Mouse (Mus musculus): Measurements from ENCODE around the gene Robo4. TPM values are rescaled to one million over a fixed set of nuclear protein-coding genes. Genes with fewer than 3 reads are reported as not detected.

Robo4 gene
- 10 to 100 TPM; 32.6 to 33.2 TPM for total RNA-seq (2021)

DNA sequence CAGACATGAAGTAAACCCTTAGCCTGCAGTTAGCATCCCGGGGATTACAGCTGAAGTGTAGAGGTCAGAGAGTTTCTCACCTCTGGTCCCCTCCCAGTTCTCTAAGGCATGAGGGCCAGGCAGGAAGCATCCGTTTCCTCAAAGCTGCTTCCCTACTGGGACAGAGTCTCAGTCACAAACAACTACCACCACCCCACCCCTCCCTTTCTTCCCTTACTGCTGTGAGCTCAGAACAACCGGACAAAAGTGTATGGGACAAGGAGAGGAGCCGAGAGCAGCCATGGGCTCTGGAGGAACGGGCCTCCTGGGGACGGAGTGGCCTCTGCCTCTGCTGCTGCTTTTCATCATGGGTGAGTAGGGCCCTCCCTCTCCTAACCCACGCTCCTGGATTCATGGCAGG, at the start of gene Robo4:
Gene Robo4, plus strand, starts transcription at position 96 of the 400 bp plus-strand sequence.
- DNase-seq: peak; percentile 33

DNA sequence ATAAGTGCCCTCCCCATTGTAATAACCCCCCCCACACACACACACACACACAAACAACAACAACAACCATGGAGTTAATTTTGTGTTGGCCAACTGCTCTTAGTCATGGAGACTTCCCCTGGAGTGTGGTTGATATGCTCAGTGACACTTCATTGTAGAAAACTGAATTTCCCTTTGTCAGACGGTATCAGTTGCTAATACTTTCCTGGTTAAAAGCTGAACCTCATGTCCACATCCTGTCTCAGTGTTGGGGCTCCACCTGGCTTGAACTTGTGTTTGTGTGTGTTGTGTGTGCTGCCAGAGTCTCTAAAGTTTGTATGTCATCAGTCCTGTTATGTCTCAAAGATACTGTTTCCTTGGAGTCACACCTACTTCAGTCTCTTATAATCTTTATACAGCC, 47.2 kb upstream of the Robo4 start:
- DNase-seq: no peak

DNA sequence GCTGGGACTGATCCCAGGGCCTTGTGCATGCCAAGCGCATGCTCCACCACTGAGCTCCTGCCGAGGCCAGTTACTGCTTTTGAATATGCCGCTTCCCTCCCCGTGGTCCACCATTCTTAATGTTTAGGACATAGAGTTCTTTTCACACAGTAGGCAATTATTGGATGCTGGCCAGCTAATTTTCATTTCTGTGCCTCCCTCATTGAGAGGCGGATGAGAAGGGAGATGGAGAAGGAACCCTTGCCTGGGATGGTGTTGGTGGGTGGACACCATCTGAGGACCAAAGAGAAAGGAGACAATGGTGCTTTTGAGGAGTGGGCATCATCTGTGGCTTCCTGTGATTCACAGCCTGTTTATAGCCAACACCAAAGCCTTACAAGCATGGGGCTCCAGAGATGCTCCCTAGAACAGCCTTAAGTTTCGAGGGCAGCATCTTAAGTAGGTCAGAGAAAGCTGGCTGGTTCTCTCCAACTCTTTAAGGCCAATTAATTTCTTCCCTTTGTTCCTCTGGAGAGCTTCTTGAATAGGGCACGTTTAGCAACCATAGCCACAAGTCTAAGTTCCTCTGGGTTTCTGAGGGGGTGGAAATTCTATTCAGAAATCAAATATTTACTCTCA, 42.9 kb upstream of the Robo4 start:
- no peak for DNase-seq

DNA sequence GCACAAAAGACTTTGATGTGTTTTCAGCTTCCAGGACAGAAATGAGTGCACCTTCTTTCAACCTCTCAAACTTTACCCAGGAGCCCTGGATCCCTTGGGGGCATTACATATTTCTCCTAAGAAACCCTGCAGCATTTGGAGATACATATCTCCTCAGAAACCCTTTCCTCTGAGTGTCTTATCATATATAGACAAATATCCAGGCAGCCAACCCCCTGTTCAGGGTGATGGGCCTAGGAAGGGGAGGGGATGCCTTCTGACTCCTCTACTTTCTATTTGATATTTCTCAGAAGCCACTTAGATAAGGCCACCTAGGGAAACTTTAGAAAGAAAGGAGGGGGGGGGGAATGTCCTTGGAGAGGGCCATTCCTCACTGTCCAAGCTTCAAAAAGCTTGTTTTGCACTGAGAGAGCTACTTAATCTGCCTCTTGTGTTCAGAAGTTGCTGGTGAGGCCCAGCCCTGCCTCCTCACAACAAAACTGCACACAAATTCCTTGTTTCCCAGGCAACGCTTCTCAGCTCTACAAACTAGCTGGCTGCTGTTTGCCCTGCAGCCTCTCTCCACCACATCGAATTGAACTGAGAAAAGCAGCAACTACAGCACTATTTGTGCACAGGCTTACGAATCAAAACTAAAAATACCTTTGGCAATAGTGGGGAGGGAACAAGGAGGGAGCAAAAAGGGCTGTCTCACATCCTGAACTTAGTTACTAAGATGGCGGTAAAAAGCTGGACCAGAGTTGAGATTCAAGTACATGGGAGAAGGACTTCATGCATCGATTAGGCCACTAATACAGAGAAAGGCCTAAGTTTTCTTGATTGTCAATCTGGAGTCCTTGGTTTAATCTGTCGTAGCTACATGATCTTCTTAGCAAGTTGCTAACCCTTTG, 42.1 kb upstream of the Robo4 start:
- peak; percentile 10 for DNase-seq

DNA sequence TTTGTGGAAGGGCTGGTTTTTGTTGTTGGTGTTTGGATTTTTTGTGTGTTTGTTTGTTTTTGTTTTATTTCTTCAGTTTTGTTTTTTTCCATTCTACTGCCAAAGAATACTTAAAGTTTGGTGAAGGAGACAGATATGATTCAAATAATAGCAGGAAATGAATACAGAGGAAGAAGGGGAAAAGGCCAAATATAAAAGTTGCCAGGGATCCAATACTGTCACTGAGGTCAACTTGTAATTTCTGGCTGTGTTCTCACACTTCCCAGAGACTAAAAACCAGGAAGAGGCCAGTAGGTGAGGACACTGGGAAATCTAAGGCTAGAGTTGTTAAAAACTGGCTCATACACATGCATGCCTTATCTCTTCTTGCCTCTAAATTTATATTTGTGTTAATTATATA, 39.6 kb upstream of the Robo4 start:
- no peak for DNase-seq

DNA sequence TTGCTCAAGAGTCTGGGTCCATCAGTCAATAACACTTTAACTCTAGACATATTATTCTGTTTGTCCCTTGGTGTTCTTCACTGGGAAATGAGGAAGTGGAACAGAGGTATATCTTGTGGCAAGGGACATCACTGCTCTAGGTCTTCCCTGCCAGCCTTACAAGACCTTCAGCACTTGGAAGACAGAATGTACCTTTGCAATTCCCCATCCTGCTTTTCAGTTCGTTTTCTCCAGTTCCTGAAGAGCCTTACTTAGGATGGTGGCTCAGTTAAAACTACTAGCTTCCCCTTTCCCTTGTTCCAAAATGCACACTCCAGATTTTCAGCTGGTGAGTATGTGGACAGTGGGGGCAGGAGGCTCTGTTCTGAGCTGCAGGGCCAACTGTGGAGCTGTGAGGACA, 38.8 kb upstream of the Robo4 start:
- no peak for DNase-seq

DNA sequence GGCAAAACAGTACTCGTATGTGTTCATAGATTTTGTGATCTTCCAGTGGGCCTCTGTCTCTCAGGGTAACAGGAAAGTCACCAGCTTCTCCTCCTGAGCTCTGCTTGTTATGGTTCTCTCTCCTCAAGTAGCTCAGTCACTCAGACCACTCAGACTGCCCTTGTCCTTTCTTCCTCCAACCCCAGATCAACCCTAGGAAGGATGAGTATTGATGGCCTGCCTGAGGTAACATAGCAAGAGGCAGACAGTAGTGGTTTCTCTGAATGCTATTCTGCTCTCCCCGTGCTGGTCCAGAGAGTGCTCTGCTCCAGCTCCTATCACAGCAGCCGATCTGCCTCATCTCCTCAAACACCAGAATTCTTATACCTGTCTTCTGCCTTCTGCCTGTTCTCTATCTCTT, 38.1 kb upstream of the Robo4 start:
- DNase-seq: no peak

DNA sequence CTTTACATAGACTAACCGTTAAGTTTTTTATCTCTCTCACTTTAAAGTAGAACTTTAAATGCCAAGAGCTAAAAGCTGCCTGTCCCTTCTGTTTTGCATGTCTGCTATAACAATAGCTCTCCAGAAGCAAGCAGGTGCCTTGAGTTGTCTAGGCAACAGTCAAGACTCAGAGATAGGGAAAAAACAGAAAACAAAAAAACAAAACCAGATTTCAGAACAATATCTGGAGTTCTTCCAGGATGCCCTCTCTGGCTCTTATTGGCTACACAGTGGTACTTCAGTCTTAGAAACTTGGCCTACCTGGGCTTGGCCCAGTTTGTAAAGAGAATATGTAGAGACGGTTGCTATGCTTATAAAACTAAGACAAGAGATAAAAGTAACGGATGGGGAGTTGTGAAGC, 37.3 kb upstream of the Robo4 start:
- DNase-seq: no peak

DNA sequence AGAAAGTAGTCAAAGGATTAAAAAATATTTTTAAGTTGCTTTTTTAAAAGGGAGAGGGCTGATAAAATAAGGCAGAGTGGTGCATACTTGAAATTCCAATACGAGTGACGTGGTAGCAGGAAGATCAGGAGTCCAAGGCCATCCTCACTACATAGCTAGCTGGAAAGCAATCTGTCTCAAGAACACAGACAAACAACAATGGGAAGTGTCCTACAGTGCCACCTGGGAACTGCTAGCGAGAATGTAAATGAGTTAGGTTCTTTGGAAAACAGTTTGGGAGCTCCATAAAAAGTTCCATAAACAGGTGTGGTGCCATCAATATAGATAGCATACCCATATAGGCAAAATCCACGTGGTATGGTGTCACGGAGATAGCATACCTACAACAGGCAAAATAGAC, 36.0 kb upstream of the Robo4 start:
- DNase-seq: no peak

DNA sequence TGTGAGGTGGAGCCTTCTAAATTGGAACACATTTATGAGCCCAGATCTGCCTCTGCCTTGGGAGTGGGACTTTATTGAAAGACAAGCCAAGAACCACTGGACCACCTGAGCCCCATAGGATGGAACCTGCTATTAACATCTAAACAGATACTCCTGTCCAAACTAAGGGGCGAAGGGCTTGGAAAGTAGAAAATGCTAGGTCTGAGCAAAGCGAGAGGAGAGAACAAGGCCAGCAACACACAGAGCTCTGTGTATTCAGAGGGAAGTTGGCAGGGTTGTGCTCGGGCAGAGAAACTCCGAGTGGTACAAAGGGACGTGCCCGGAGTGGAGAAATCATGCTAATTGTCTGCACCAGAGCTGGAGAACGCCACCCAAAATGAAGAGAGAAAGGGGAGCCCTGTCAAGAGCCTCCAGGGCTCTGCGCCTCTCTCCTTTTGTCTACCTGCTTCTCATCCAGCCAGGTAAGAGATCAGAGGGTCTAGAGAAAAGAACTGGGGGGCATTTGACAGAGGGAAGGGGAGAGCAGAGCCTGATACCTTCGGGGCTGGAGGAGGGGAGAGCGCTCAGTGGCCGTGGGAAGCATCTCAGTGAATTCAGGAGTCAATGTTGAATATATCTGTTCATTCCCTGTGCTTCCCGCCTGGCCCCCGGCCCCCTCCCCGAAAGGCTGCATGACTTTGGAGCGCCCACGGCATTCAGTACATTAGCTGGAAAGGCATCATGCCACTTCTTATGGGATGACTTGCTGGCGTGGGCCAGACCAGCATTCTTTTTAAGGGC, 34.2 kb upstream of the Robo4 start, which contains the start of gene Hepacam:
Gene Hepacam, plus strand, starts transcription at position 51 of the 780 bp plus-strand sequence.
- no peak for DNase-seq

DNA sequence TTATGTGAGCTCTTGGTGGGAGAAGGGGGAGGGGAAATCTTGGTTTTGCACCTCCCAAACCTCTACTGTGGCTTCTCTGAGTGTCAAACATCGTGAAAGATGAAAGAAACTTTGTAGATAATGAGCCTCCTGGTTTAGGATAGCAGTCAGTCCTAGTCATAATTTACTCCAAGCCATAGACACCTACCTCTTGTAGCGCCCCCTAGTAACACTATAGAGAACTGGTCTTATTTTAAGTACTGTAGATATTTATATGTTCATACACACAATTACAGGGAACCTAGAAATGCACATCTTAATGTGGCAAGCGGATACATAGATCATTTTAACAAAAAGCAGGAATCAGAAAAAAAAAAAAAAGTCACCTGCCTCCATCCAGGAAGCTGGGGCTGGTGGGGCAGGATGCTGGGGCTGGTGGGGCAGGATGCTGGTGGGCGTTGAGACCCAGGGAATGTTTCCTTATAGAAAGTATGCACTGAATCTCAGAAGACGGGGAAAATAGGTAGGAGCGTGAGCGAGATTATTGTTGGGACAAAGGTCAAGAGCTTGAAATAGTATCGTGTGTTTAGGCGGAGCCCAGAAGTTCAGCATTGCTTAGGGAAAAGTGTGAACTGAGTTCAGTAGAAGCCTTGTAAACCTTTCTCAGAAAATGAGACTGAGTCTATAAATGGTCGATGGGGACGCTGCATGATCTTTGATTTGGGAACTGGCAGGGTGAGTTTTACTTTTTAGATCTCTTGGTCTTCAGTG, 33.4 kb upstream of the Robo4 start:
- no peak for DNase-seq

DNA sequence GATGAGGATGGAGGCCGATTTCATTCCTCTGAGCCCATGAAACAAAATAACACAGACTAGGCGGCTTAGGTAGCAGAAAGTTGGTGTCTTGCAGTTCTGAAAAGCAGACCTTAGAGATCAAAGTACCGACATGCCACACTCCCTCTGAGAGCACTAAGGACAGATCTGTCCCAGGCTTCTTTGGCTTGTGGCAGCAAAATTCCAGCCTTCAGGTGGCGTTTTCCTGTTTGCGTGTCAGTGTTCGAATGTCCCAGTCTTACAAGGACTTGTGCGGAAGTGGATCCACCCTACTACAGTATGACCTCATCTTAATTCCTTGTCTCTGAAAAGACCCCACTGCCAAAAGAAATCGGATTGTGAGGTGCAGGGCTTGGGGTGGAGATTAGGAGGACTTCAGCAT, 32.8 kb upstream of the Robo4 start:
- DNase-seq: peak; percentile 33

DNA sequence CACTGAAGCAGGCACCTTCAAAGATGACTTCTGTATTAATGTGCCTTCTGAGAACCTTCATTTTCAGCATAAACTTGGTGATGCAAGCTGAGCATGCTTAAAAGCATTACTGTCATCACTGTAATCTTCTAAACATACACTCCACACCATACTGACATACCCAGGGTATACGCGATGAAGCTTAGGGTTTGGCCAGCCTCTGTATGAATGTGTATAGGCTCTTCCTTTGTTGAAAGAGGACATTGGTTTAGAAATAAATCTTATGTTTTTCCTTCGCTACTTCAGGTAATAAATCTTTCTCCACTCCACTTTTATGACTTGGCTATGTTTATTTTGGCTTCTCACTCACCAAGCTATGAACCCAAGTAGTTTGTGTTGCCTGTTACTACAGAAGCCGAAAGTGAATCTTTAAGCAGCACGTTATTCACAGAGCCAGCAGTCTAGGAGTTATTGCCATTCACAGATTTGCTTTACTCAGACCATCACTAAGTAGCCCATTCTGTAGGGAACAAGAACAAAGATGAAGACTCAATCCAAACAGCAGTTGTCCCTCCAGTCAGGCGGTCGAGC, 30.4 kb upstream of the Robo4 start:
- DNase-seq: no peak

DNA sequence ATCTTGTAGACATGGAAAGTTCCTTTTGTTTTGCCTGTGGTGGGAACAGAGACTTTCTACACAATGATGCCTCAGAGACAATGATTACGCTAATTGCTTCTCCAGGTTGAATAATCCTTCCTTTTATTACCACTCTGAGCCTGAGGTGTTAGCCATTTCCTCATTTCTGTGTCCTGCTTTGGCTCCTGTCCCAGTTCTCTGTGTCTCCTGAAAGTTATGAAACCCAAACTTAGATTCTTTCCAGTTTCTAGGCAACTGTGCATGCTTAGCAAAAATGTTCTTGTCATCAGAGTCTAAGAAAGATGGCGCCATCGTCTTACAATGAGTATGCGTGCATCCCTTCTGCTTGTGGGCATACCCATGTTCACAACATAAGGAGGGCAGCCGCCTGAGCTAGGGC, 26.0 kb upstream of the Robo4 start:
- DNase-seq: no peak

DNA sequence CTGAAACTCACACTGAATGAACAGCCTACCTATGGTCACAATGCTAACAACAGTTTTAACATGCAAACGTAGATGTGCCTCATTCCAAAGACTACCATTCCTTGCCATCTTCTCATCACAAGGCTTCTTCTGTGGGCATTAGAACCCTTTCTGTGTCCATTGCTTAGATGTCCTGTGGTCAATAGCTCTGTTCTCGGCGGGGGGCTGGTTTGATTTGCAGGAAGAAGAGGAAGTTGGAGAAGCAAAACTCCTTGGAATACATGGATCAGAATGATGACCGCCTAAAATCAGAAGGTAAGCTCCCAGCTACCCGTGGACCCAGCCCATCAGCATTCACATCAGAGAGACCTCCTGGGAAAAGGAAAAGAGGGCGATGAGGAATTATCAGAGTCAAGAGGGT, 18.5 kb upstream of the Robo4 start:
- DNase-seq: no peak

DNA sequence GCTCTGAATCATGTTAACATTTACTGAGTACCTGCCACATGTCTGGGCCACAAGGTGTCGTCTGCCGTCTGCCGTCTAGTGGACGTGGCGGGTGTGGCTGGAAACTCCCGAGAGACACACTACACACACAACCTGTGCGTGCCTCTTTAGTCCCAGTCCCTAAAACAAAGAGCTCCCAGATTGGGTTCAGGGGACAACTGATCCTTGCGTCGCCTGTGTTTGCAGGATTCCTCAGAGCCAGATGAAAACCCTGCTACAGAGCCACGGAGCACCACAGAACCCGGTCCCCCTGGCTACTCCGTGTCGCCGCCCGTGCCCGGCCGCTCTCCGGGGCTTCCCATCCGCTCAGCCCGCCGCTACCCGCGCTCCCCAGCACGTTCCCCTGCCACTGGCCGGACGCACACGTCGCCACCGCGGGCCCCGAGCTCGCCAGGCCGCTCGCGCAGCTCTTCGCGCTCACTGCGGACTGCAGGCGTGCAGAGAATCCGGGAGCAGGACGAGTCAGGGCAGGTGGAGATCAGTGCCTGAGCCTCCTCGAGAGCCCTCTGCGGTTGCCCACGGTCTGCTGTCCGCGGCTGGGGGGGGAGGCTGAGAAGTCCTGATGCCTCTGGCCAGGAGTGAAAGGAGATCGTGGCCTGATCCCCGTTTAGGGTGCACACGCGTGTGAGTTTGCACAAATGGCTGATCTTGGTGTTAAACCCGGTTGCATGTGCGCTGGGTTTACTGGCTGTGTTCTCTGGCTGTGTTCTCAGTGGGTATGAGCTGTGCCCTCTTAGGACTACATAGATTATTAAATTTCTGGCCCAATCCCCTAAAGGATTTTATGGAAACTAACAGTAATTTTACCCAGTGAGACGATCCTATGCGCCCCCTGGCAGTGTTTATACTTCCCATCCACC, 17.2 kb upstream of the Robo4 start:
- peak; percentile 53 for DNase-seq

DNA sequence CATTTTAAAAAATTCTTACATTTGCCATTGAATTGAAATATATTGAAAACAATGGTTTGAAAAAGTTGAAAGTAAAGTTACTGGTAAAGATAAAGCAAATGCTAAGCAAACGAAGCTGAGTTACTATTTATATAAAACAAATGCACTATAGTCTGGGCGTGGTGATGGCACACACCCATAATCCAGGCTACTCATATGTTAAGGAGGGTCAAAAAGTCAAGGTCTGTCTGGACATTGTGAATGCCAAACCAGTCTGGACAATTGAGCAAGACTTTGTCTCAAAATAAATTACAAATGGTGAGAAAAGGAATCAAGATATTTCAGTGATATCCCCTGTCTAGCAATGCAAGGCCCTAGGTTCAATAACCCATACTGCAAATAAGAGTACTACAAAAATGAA, 10.8 kb upstream of the Robo4 start:
- no peak for DNase-seq

DNA sequence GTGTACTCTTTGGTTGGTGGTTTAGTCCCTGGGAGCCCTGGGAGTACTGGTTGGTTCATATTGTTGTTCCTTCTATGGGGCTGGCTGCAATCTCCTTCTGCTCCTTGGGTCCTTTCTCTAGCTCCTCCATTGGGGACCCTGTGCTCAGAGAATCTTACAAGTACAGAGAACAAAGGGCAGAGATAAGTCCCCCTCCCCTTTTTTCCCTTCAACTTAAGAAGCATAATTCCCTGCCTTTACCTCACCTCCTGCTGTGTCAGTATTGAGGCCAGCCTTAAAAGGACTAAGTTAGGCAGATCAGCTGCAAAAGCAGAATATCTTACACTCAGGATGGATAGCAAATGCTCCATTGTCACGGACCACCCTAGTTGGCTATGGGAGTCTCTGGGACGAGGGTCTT, 9.6 kb upstream of the Robo4 start:
- DNase-seq: no peak

DNA sequence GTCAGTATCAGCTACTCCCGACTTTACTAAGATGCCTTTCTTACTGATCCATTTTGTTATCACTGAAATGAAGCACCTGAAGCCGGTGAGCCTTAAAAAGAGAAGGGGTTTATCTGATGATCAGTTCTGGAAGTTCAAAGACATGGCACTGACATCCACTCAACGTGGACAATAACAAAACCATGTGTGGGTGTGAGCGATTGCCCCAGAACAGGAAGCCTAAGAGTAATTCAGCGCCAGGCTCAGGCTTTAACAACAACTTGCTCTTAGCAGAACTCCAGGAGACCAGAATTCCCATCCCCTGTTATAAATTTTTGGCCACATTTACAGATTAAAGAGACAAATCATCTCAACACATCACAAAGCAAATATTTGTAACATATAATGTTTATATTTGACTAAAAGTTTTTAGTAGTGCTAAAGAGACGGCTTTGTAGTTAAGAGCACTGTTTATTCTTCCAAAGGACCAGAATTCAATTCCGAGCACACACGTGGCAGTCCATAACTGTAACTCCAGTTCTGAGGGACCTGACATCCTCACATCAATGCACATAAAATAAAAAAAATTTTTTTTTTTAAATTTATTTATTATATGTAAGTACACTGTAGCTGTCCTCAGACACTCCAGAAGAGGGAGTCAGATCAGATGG, 8.1 kb upstream of the Robo4 start:
- DNase-seq: no peak

DNA sequence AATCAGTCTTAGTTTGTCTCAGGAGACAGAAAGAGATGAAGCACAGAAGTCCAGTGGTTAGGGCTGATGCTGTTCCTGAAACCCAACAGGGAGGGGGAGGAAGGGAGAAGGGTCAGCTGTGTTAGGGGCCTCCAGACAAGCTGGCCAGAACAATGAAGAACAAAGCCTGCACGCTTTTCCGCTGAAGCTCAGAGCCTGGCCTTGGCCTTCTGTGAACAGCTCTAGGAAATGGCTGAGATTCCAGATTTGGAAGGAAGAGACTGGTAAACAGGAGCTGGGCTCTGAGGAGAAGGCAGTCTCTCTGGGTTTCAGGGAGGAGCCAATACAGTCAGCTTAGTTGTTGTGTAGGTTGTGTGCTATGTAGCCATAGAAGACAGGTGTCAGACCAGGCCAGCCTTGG, 1.1 kb upstream of the Robo4 start:
- DNase-seq: peak; percentile 27

DNA sequence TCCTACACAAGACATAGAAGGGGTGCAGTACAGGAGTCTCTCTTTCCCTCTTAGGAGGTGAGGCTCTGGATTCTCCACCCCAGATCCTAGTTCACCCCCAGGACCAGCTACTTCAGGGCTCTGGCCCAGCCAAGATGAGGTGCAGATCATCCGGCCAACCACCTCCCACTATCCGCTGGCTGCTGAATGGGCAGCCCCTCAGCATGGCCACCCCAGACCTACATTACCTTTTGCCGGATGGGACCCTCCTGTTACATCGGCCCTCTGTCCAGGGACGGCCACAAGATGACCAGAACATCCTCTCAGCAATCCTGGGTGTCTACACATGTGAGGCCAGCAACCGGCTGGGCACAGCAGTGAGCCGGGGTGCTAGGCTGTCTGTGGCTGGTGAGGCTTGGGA, 804 bp downstream of the Robo4 start:
- DNase-seq: no peak
